Mouse (Mus musculus): Measurements from ENCODE around the gene B430305J03Rik. TPM values are rescaled to one million over a fixed set of nuclear protein-coding genes. Genes with fewer than 3 reads are reported as not detected.

Gene B430305J03Rik
- not detected in 2 replicates for polyA plus RNA-seq (2016; fragmentation: Nextera tagmentation; extraction: Ambion mirVana)

DNA sequence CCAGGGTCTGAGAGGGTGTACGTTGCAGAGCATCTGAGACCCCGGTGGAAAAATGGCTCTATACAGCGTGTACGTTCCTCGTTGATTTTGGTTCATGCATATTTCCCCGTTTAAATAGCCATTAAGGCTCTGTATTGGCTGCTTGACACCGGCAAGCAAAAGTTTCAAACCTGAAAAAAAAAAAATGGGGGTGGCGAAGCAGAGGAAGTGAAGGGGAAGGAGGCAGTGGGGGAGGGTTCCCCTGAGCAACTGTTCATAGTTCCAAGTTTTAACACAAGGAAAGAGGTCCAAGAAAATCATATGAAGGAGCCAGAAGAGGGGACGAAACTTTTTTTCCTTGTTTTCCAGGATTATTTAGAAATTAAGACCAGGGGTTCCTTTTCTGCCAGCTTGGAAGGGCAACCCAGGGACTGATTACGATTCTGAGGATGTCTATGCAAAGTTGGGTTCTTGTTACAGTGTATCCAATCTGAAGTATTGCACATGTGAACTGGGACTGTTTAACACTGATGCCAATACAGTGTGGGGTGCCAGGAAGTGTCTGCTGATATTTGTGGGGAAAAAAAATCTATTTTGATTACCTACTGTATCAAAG, at the start of gene B430305J03Rik:
Gene B430305J03Rik, minus strand, starts transcription at position 173 of the 595 bp plus-strand sequence.
- H3K9me3 ChIP-seq = no peaks in the 10 kb centered on the region
- peaks cover 17% of the 10 kb centered on the region for H3K4me1 ChIP-seq
- peaks cover 4% of the 10 kb centered on the region; the same call in 1 of the 2 replicates for H3K36me3 ChIP-seq (replicated peaks)
- no peak for DNase-seq (ENCODE audit: low spot score)
- 3% methylated on average over 10 of the region's 10 CpGs for WGBS
- peak within 1 kb of the TSS; percentile 93 for H3K27ac ChIP-seq (replicated peaks)
- peak within 1 kb of the TSS; percentile 80 for H3K4me3 ChIP-seq
- H3K27me3 ChIP-seq (replicated peaks; ENCODE audit: low read depth, poor library complexity, severe bottlenecking) = no peaks in the 10 kb centered on the region

DNA sequence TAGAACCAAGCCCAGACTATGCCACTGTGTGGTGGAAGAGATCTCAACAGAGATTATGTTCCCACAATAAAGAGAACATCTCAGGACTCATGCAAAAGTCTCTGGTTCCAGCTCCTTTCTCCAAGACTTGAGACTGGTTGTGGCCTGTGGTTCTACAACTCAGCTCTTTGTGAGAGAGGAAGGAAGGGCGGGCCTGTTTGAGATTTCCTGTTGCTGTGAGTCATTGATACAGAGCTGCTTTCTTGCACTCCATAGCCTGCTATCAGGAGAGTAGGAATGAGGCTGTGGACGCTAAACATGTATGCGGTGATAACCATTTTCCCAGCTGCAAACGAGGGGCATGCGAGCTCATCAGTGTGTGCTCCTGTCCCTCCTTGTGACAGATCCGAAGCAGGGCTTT, 43.9 kb upstream of the B430305J03Rik start:
- 82% methylated on average over 6 of the region's 6 CpGs for WGBS
- no peaks in the 10 kb centered on the region for H3K36me3 ChIP-seq (replicated peaks)
- H3K27ac ChIP-seq (replicated peaks) = no peak overlapping the region
- no peaks in the 10 kb centered on the region for H3K9me3 ChIP-seq
- no peaks in the 10 kb centered on the region for H3K27me3 ChIP-seq (replicated peaks; ENCODE audit: low read depth, poor library complexity, severe bottlenecking)
- DNase-seq (ENCODE audit: low spot score) = no peak
- H3K4me3 ChIP-seq = no peak overlapping the region
- H3K4me1 ChIP-seq = no peaks in the 10 kb centered on the region

DNA sequence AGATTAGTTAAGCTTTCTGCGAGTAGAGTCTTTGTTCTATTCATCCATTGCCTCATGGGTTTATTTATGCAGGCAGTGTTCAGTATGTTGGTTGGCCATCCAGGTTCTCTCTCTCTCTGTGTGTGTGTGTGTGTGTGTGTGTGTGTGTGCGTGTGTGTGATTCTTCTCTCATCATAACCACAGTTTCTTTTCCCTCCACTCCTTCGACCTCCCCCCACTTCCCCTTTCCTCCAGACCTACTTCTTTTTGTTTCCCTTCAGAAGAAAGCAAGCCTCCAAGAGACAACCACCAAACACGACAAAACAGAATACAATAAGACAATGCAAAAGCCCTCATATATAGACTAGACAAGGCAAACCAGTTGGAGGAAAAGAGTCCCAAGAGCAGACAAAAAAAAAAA, 41.2 kb upstream of the B430305J03Rik start:
- no peak overlapping the region for H3K27ac ChIP-seq (replicated peaks)
- no peaks in the 10 kb centered on the region for H3K4me1 ChIP-seq
- H3K27me3 ChIP-seq (replicated peaks; ENCODE audit: low read depth, poor library complexity, severe bottlenecking) = no peaks in the 10 kb centered on the region
- no peak for DNase-seq (ENCODE audit: low spot score)
- H3K4me3 ChIP-seq = no peak overlapping the region
- H3K36me3 ChIP-seq (replicated peaks) = no peaks in the 10 kb centered on the region
- 89% methylated on average over 4 of the region's 4 CpGs for WGBS
- H3K9me3 ChIP-seq = no peaks in the 10 kb centered on the region

DNA sequence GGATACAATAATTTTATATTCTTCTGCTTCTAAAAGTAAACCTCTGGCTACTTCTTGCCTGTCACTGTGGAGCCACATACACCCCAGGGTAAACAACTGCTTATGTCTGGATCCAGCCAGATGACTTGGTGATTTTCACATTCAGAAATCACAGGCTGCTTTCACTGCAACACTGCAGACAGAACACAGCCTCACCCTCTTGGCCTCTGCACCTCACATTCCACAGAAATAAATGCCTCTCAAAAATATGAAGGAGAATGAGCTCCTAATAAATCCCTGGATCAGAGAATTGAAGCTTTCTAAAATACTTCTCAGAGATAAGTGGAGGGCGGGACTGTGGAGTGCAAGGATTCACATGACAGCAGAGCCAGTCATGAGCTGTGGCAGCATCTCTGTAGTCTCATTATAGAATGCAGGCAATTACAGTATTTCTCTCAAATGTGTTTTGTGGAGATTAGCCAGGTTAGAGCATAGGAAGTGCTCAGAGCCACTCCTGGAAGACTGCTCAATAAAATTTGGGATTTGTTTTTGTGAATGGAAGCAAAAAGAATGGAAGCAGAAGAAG, 35.2 kb upstream of the B430305J03Rik start:
- Histone ChIP-seq H3K4me3 (no peak overlapping the region), H3K27ac (replicated peaks) (no peak overlapping the region), H3K9me3 (no peaks in the 10 kb centered on the region), H3K27me3 (replicated peaks; ENCODE audit: low read depth, poor library complexity, severe bottlenecking) (no peaks in the 10 kb centered on the region), H3K36me3 (replicated peaks) (no peaks in the 10 kb centered on the region), H3K4me1 (peaks cover 3% of the 10 kb centered on the region; the same call in 1 of the 2 replicates)
- DNase-seq (ENCODE audit: low spot score) = no peak
- 68% methylated on average over 1 of the region's 1 CpGs for WGBS

DNA sequence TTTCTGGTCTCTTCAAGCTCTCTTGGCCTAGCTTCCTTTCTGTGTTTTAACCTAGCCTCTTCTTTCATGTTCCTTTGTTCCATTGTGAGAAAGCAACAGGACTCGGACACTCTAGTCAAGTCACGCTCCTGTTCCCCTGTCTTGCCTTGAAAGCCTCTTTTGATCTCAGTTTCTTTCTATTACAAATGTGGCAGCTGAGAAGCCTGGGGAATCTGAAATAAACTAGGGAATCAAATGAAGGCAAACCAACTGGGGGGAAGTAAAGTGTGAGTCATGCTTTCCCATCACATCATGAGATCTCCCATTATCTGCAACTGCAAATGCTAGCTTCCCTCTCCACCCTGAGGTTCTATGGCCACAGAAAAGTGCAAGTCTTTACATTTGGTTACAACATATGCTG, 31.0 kb upstream of the B430305J03Rik start:
- Histone ChIP-seq H3K9me3 (no peaks in the 10 kb centered on the region), H3K4me1 (peaks cover 3% of the 10 kb centered on the region; the same call in 1 of the 2 replicates), H3K36me3 (replicated peaks) (no peaks in the 10 kb centered on the region), H3K4me3 (no peak overlapping the region), H3K27me3 (replicated peaks; ENCODE audit: low read depth, poor library complexity, severe bottlenecking) (no peaks in the 10 kb centered on the region), H3K27ac (replicated peaks) (no peak overlapping the region)
- 43% methylated on average over 2 of the region's 2 CpGs for WGBS
- DNase-seq (ENCODE audit: low spot score) = no peak

DNA sequence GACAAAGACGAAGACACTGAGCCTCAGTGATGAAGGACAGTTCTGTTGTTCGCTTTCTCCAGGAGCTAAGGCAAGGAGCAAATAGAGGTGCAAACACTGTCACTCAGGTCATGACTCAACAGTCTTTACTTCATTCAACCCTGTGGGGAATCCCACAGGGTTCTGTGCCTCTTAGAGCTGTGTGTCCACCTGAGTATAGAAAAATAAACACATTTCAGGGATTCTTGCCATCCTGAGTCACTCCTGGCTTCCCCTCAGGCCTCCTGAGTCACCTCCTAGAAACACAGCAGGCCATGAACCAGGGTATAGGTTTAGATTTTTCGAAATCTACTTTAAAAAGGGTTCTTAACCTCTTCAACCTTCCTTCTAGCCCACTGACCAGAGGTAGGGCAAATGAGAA, 29.6 kb upstream of the B430305J03Rik start:
- no peak for DNase-seq (ENCODE audit: low spot score)
- Histone ChIP-seq H3K4me3 (no peak overlapping the region), H3K4me1 (no peaks in the 10 kb centered on the region), H3K9me3 (no peaks in the 10 kb centered on the region), H3K36me3 (replicated peaks) (no peaks in the 10 kb centered on the region), H3K27me3 (replicated peaks; ENCODE audit: low read depth, poor library complexity, severe bottlenecking) (no peaks in the 10 kb centered on the region), H3K27ac (replicated peaks) (no peak overlapping the region)
- 85% methylated on average over 3 of the region's 3 CpGs for WGBS

DNA sequence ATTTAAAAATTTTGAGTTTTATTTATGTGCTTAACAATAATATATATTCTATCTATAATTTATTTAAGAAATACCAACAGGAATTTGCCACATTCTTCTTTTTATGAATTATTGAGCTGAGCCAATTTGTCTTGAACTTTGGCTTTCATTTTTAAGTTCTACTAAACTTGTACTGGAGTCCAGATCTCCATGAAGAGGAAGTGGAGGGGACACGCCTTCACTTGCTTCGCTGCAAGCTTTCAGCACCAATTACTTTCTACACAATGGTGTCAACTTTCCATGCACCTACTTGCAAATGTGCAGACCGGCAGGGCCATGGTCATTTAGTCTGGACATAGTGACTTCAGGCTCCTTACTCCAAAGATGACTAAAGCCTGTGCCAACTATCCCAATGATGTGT, 27.8 kb upstream of the B430305J03Rik start:
- 67% methylated on average over 3 of the region's 3 CpGs for WGBS
- no peak overlapping the region for H3K4me3 ChIP-seq
- no peak for DNase-seq (ENCODE audit: low spot score)

DNA sequence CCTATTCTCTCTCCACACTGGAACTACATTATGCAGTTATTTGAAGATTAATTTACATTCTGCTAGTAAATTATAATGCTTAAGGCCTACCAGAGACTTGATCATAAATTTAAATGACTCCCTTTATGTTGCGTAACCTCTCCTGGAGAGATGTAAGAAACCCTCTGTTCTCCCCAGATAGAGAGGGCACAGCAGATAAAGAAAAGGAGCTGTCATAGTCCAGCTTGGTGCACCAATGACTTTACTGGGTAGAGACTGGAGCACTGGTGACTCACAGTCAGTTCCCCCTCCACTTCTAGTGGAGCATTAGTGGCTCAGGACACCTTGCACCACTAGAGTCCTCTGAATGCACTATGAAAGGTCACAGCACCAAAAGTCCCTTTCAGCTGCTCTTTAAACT, 27.1 kb upstream of the B430305J03Rik start:
- 93% methylated on average over 1 of the region's 1 CpGs for WGBS
- H3K9me3 ChIP-seq = no peaks in the 10 kb centered on the region
- H3K27ac ChIP-seq (replicated peaks) = no peak overlapping the region

More for the DNA sequence above, 27.8 kb upstream of the B430305J03Rik start:
- Histone ChIP-seq H3K27me3 (replicated peaks; ENCODE audit: low read depth, poor library complexity, severe bottlenecking) (no peaks in the 10 kb centered on the region), H3K27ac (replicated peaks) (no peak overlapping the region), H3K9me3 (no peaks in the 10 kb centered on the region), H3K4me1 (no peaks in the 10 kb centered on the region), H3K36me3 (replicated peaks) (no peaks in the 10 kb centered on the region)

DNA sequence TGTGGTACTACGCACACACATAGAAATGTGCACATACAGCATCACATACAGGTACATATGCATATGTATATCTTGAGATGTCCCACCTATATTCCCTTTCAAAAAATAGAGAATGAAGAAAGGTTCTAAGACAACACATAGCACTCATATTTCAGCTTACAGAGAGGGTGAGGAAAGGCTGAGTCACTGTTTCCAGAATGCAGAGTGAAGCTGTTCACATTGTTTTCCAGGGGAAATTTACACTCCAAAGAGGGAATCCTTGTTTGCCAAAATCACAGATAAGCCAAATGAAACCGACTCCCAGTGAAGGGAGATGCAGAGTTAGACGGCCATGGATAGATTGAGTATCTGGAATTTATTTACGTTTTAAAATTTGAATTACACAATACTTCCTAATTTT, 25.8 kb upstream of the B430305J03Rik start:
- Histone ChIP-seq H3K36me3 (replicated peaks) (no peaks in the 10 kb centered on the region), H3K9me3 (no peaks in the 10 kb centered on the region), H3K27ac (replicated peaks) (no peak overlapping the region), H3K4me3 (no peak overlapping the region), H3K27me3 (replicated peaks; ENCODE audit: low read depth, poor library complexity, severe bottlenecking) (no peaks in the 10 kb centered on the region), H3K4me1 (no peaks in the 10 kb centered on the region)
- WGBS = 83% methylated on average over 4 of the region's 4 CpGs
- no peak for DNase-seq (ENCODE audit: low spot score)

More for the DNA sequence above, 27.1 kb upstream of the B430305J03Rik start:
- no peak for DNase-seq (ENCODE audit: low spot score)
- no peaks in the 10 kb centered on the region for H3K4me1 ChIP-seq
- H3K27me3 ChIP-seq (replicated peaks; ENCODE audit: low read depth, poor library complexity, severe bottlenecking) = no peaks in the 10 kb centered on the region
- H3K4me3 ChIP-seq = no peak overlapping the region
- H3K36me3 ChIP-seq (replicated peaks) = no peaks in the 10 kb centered on the region

DNA sequence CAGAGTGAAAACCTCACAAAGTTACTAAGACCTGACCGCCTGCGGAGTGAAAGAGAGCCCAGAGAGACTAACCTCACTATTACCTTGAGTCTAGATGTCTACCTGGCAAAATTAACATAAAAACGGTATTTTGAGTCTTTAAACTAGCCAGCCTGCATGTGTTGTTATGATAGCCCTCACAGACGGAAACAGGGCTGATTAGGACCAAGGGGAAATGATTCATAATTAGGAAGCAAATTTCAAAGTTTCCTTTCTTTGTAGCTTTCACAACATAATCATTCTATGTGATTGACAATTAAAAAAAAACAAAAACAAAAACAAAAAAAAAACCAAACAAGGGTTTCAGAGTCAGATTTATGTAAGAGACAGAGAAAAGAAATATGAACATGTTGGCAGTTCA, 20.6 kb upstream of the B430305J03Rik start:
- Histone ChIP-seq H3K27ac (replicated peaks) (no peak overlapping the region), H3K4me3 (no peak overlapping the region), H3K4me1 (no peaks in the 10 kb centered on the region), H3K27me3 (replicated peaks; ENCODE audit: low read depth, poor library complexity, severe bottlenecking) (no peaks in the 10 kb centered on the region), H3K36me3 (replicated peaks) (no peaks in the 10 kb centered on the region), H3K9me3 (no peaks in the 10 kb centered on the region)
- no peak for DNase-seq (ENCODE audit: low spot score)
- WGBS = 75% methylated on average over 4 of the region's 4 CpGs

DNA sequence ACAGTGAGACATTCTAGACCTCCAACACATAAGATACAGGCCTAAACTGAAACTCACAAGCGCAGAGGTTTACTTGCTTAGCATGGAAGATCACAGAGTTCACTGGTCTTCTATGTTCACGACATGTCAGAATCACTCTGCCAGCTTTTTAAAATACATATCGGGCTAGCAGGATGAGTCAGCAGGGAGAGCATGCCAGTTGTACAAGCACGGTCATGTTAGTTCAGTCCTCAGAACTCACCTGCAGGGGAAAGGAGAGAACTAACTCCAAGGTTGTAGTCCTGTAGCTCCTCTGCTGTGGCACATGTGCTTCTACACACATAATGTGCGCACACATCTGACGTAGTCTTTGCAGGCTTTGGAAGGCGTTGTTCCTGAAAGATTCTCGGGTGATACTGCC, 10.2 kb upstream of the B430305J03Rik start:
- 90% methylated on average over 8 of the region's 8 CpGs for WGBS
- no peak for DNase-seq (ENCODE audit: low spot score)
- Histone ChIP-seq H3K4me1 (no peaks in the 10 kb centered on the region), H3K9me3 (no peaks in the 10 kb centered on the region), H3K27ac (replicated peaks) (no peak overlapping the region), H3K27me3 (replicated peaks; ENCODE audit: low read depth, poor library complexity, severe bottlenecking) (no peaks in the 10 kb centered on the region), H3K36me3 (replicated peaks) (no peaks in the 10 kb centered on the region), H3K4me3 (no peak overlapping the region)

DNA sequence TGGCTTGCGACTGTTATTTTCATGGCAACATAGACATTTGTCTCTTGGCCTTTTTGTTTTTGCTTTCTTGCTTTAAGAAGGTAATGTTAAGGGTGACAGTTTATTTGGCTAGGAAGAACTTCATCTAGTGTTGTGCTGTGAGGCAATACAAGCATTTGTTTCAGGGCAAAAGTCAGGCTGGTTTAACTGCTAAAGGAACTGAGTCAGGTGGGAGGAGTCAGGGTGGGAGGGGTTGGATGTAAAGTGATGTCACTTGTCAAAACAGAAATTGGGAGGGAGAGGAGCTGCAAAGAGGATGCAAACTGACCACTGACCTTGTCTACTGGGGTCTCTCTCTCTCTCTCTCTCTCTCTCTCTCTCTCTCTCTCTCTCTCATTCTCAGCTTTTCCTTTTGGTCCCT, 2.7 kb upstream of the B430305J03Rik start:
- no peak overlapping the region for H3K27ac ChIP-seq (replicated peaks)
- no peak for DNase-seq (ENCODE audit: low spot score)
- 94% methylated on average over 1 of the region's 1 CpGs for WGBS

More for the DNA sequence above, 2.7 kb upstream of the B430305J03Rik start:
- H3K36me3 ChIP-seq (replicated peaks) = peaks cover 4% of the 10 kb centered on the region; the same call in 1 of the 2 replicates
- H3K4me1 ChIP-seq = peaks cover 17% of the 10 kb centered on the region
- no peaks in the 10 kb centered on the region for H3K27me3 ChIP-seq (replicated peaks; ENCODE audit: low read depth, poor library complexity, severe bottlenecking)
- H3K9me3 ChIP-seq = no peaks in the 10 kb centered on the region
- no peak overlapping the region for H3K4me3 ChIP-seq

Measured in embryonic facial prominence, embryonic 10.5 days (tissue).